Mouse (Mus musculus) kidney, embryonic 15.5 days (tissue): ENCODE measurements around the gene Slc25a30. TPM values are rescaled to one million over a fixed set of nuclear protein-coding genes. Genes with fewer than 3 reads are reported as not detected.

ENCODE experiments used
- ATAC-seq: fragments of 200-750 bp; cut with Nextera tagmentation; replicated peaks from 2 replicates; pipeline ENCODE4 v1.8.0; 2017; ENCODE audit warnings: moderate TSS enrichment; ENCODE audit not compliant: low FRiP score
- H3K27ac ChIP-seq: fragments of 300-500 bp; sonication (generic); 2 replicates; pipeline ENCODE4 v1.5.1; 2015; ENCODE audit warnings: mild to moderate bottlenecking, inconsistent platforms
- H3K27me3 ChIP-seq: fragments of 300-500 bp; sonication (generic); 2 replicates; pipeline ENCODE4 v1.6.1; 2015; ENCODE audit warnings: inconsistent platforms
- H3K36me3 ChIP-seq: fragments of 300-500 bp; sonication (generic); 2 replicates; pipeline ENCODE4 v1.6.1; 2015; ENCODE audit warnings: inconsistent platforms
- H3K4me1 ChIP-seq: fragments of 300-500 bp; sonication (generic); 2 replicates; pipeline ENCODE4 v1.6.1; 2015; ENCODE audit warnings: inconsistent platforms
- H3K4me2 ChIP-seq: fragments of 300-500 bp; sonication (generic); 2 replicates; pipeline ENCODE4 v1.6.1; 2015; ENCODE audit warnings: moderate library complexity, mild to moderate bottlenecking, inconsistent platforms
- H3K4me3 ChIP-seq: fragments of 300-500 bp; sonication (generic); replicated peaks from 2 replicates; pipeline ENCODE4 v1.5.1; 2015; ENCODE audit warnings: mild to moderate bottlenecking, inconsistent platforms
- H3K9ac ChIP-seq: fragments of 300-500 bp; sonication (generic); 2 replicates; pipeline ENCODE4 v1.6.1; 2015; ENCODE audit warnings: mild to moderate bottlenecking, inconsistent platforms
- H3K9me3 ChIP-seq: fragments of 300-500 bp; sonication (generic); replicated peaks from 2 replicates; pipeline ENCODE4 v1.6.1; 2016; ENCODE audit warnings: inconsistent platforms
- WGBS: fragments of 180-500 bp; shearing (Covaris S2); methylation state at CpG from one replicate; pipeline ENCODE4 v1.1.7; 2015; ENCODE audit warnings: mixed read lengths; 5-methylcytosine and 5-hydroxymethylcytosine counted together
- polyA plus RNA-seq: library from polyadenylated mRNA; unstranded; fragments of >200 nt; fragmentation: Nextera tagmentation; extraction: Ambion mirVana; gene quantifications from 2 replicates; pipeline ENCODE4 v1.2.1, GENCODE M21; 2015

Slc25a30 gene
- polyA plus RNA-seq, 1 experiment from 2014 or later: 10.4 TPM

- H3K9me3 ChIP-seq: no peaks in the 10 kb centered on the region
- no peak for ATAC-seq
- H3K27me3 ChIP-seq: peaks cover 7% of the 10 kb centered on the region; the same call in 1 of the 2 replicates
- peaks cover 31% of the 10 kb centered on the region for H3K36me3 ChIP-seq
- H3K4me1 ChIP-seq: no peaks in the 10 kb centered on the region
- H3K27ac ChIP-seq: no peak overlapping the region
- H3K4me2 ChIP-seq: no peak overlapping the region
- H3K9ac ChIP-seq: no peak overlapping the region
- no peak overlapping the region for H3K4me3 ChIP-seq
- 64% methylated on average over 10 of the region's 10 CpGs for WGBS
These were observed 25.6 kb downstream of the Slc25a30 start for GRCm38 (mm10) chr14:75761028-75761805.

GRCm38 (mm10) chr14:75758401-75758800, 28.4 kb downstream of the Slc25a30 start:
- Histone ChIP-seq H3K9me3 (no peaks in the 10 kb centered on the region), H3K36me3 (peaks cover 18% of the 10 kb centered on the region), H3K4me2 (no peak overlapping the region), H3K9ac (no peak overlapping the region), H3K27me3 (peaks cover 7% of the 10 kb centered on the region; the same call in 1 of the 2 replicates), H3K4me3 (no peak overlapping the region), H3K27ac (no peak overlapping the region), H3K4me1 (peaks cover 2% of the 10 kb centered on the region)
- 76% methylated on average over 7 of the region's 7 CpGs for WGBS
- no peak for ATAC-seq

GRCm38 (mm10) chr14:75757821-75758220, 29.0 kb downstream of the Slc25a30 start:
- peaks cover 8% of the 10 kb centered on the region for H3K4me1 ChIP-seq
- no peak for ATAC-seq
- peaks cover 12% of the 10 kb centered on the region for H3K36me3 ChIP-seq
- no peak overlapping the region for H3K4me3 ChIP-seq
- H3K4me2 ChIP-seq: no peak overlapping the region
- H3K9me3 ChIP-seq: no peaks in the 10 kb centered on the region
- no peak overlapping the region for H3K9ac ChIP-seq
- H3K27ac ChIP-seq: no peak overlapping the region
- peaks cover 7% of the 10 kb centered on the region; the same call in 1 of the 2 replicates for H3K27me3 ChIP-seq
- WGBS: 68% methylated on average over 2 of the region's 2 CpGs

- H3K4me1 ChIP-seq: peaks cover 16% of the 10 kb centered on the region
- peaks cover 7% of the 10 kb centered on the region; the same call in 1 of the 2 replicates for H3K27me3 ChIP-seq
- no peaks in the 10 kb centered on the region for H3K9me3 ChIP-seq
- H3K4me2 ChIP-seq: no peak overlapping the region
- no peak overlapping the region for H3K27ac ChIP-seq
- no peak overlapping the region for H3K4me3 ChIP-seq
- no peak overlapping the region for H3K9ac ChIP-seq
- no peak for ATAC-seq
- H3K36me3 ChIP-seq: peaks cover 3% of the 10 kb centered on the region; the same call in 1 of the 2 replicates
- WGBS: 76% methylated on average over 6 of the region's 6 CpGs
These were observed 29.9 kb downstream of the Slc25a30 start for GRCm38 (mm10) chr14:75756971-75757370.

GRCm38 (mm10) chr14:75753991-75754817, 32.6 kb downstream of the Slc25a30 start, which contains the start of gene Cog3:
Gene Cog3 (minus strand): TSS chr14:75754517.
- Histone ChIP-seq H3K27me3 (peaks cover 7% of the 10 kb centered on the region; the same call in 1 of the 2 replicates), H3K9me3 (no peaks in the 10 kb centered on the region), H3K27ac (peak within 1 kb of the TSS; percentile 95), H3K4me1 (peaks cover 20% of the 10 kb centered on the region), H3K36me3 (no peaks in the 10 kb centered on the region), H3K9ac (peak within 1 kb of the TSS; percentile 93), H3K4me3 (peak within 1 kb of the TSS; percentile 99), H3K4me2 (peak within 1 kb of the TSS; percentile 78)
- under 1% methylated on average over 63 of the region's 78 CpGs for WGBS
- peak; percentile 97 for ATAC-seq

- no peak for ATAC-seq
- peaks cover 7% of the 10 kb centered on the region; the same call in 1 of the 2 replicates for H3K27me3 ChIP-seq
These were observed 33.6 kb downstream of the Slc25a30 start for GRCm38 (mm10) chr14:75753206-75753605.

GRCm38 (mm10) chr14:75751040-75751439, 35.8 kb downstream of the Slc25a30 start:
- no peaks in the 10 kb centered on the region for H3K27me3 ChIP-seq
- no peak for ATAC-seq
- peaks cover 20% of the 10 kb centered on the region for H3K4me1 ChIP-seq
- H3K4me2 ChIP-seq: no peak overlapping the region
- H3K36me3 ChIP-seq: peaks cover 14% of the 10 kb centered on the region
- no peak overlapping the region for H3K9ac ChIP-seq
- no peak overlapping the region for H3K4me3 ChIP-seq
- 89% methylated on average over 4 of the region's 4 CpGs for WGBS
- H3K27ac ChIP-seq: no peak overlapping the region
- no peaks in the 10 kb centered on the region for H3K9me3 ChIP-seq

More at GRCm38 (mm10) chr14:75753206-75753605, 33.6 kb downstream of the Slc25a30 start:
- Histone ChIP-seq H3K4me2 (peak overlapping the region; percentile 78), H3K27ac (no peak overlapping the region), H3K4me1 (peaks cover 20% of the 10 kb centered on the region), H3K4me3 (peak overlapping the region; percentile 99), H3K9ac (peak overlapping the region; percentile 93; the same call in 1 of the 2 replicates), H3K36me3 (no peaks in the 10 kb centered on the region), H3K9me3 (no peaks in the 10 kb centered on the region)
- 36% methylated on average over 8 of the region's 8 CpGs for WGBS

GRCm38 (mm10) chr14:75749123-75749522, 37.7 kb downstream of the Slc25a30 start:
- no peak overlapping the region for H3K4me2 ChIP-seq
- H3K36me3 ChIP-seq: peaks cover 30% of the 10 kb centered on the region
- no peak overlapping the region for H3K4me3 ChIP-seq
- H3K27ac ChIP-seq: no peak overlapping the region
- peaks cover 20% of the 10 kb centered on the region for H3K4me1 ChIP-seq
- no peak for ATAC-seq
- 93% methylated on average over 4 of the region's 4 CpGs for WGBS
- no peaks in the 10 kb centered on the region for H3K27me3 ChIP-seq
- no peaks in the 10 kb centered on the region for H3K9me3 ChIP-seq
- H3K9ac ChIP-seq: no peak overlapping the region

GRCm38 (mm10) chr14:75747960-75748359, 38.9 kb downstream of the Slc25a30 start:
- no peak overlapping the region for H3K4me2 ChIP-seq
- H3K4me3 ChIP-seq: no peak overlapping the region
- peaks cover 35% of the 10 kb centered on the region for H3K36me3 ChIP-seq
- H3K9me3 ChIP-seq: no peaks in the 10 kb centered on the region
- no peak overlapping the region for H3K27ac ChIP-seq
- H3K4me1 ChIP-seq: peaks cover 14% of the 10 kb centered on the region
- ATAC-seq: no peak
- no peaks in the 10 kb centered on the region for H3K27me3 ChIP-seq
- 92% methylated on average over 2 of the region's 2 CpGs for WGBS
- no peak overlapping the region for H3K9ac ChIP-seq

GRCm38 (mm10) chr14:75741904-75742303, 44.9 kb downstream of the Slc25a30 start:
- Histone ChIP-seq H3K4me2 (no peak overlapping the region), H3K27ac (no peak overlapping the region), H3K9me3 (no peaks in the 10 kb centered on the region), H3K36me3 (peaks cover 82% of the 10 kb centered on the region), H3K4me3 (no peak overlapping the region), H3K4me1 (no peaks in the 10 kb centered on the region), H3K27me3 (no peaks in the 10 kb centered on the region), H3K9ac (no peak overlapping the region)
- no peak for ATAC-seq
- 93% methylated on average over 3 of the region's 3 CpGs for WGBS

GRCm38 (mm10) chr14:75735597-75735996, 51.2 kb downstream of the Slc25a30 start:
- H3K36me3 ChIP-seq: peaks cover 88% of the 10 kb centered on the region
- WGBS: 91% methylated on average over 3 of the region's 3 CpGs
- ATAC-seq: no peak

GRCm38 (mm10) chr14:75732631-75733030, 54.2 kb downstream of the Slc25a30 start:
- ATAC-seq: no peak
- Histone ChIP-seq H3K4me2 (no peak overlapping the region), H3K9me3 (no peaks in the 10 kb centered on the region), H3K4me3 (no peak overlapping the region), H3K9ac (no peak overlapping the region), H3K27ac (no peak overlapping the region), H3K4me1 (no peaks in the 10 kb centered on the region), H3K27me3 (no peaks in the 10 kb centered on the region), H3K36me3 (peaks cover 91% of the 10 kb centered on the region)
- WGBS: 92% methylated on average over 7 of the region's 7 CpGs

More at GRCm38 (mm10) chr14:75735597-75735996, 51.2 kb downstream of the Slc25a30 start:
- Histone ChIP-seq H3K9me3 (no peaks in the 10 kb centered on the region), H3K27me3 (no peaks in the 10 kb centered on the region), H3K4me1 (no peaks in the 10 kb centered on the region), H3K9ac (no peak overlapping the region), H3K4me3 (no peak overlapping the region), H3K4me2 (no peak overlapping the region), H3K27ac (no peak overlapping the region)
